Mouse (Mus musculus) hindbrain, embryonic 11.5 days (tissue): ENCODE measurements around the gene Spaca5. TPM values are rescaled to one million over a fixed set of nuclear protein-coding genes. Genes with fewer than 3 reads are reported as not detected.

Source experiments
- polyA plus RNA-seq: library from polyadenylated mRNA; unstranded; fragments of >200 nt; fragmentation: Nextera tagmentation; extraction: Ambion mirVana; gene quantifications from 2 replicates; pipeline ENCODE4 v1.2.1, GENCODE M21; 2014

Gene Spaca5
- polyA plus RNA-seq, 1 experiment from 2014 or later, result not detected

Other genes with a start within 250 kb of the Spaca5 start
- gene Timp1, start 198.2 kb upstream of the Spaca5 start, polyA plus RNA-seq, result 8.9 and 10.4 TPM in 2 replicates
- 12.4 and 12.7 TPM in 2 replicates for gene Syn1, start 147.4 kb upstream of the Spaca5 start, polyA plus RNA-seq
- gene Cfp, start 136.9 kb upstream of the Spaca5 start, polyA plus RNA-seq, result 2.8 and 3.4 TPM in 2 replicates
- 7.1 and 9.1 TPM in 2 replicates for gene Elk1, start 117.8 kb upstream of the Spaca5 start, polyA plus RNA-seq
- gene Uxt, start 106.4 kb upstream of the Spaca5 start, polyA plus RNA-seq, result 51.4 and 63.6 TPM in 2 replicates
- 7.6 and 9.7 TPM in 2 replicates for gene Zfp182, start 6.1 kb upstream of the Spaca5 start, polyA plus RNA-seq
- 3.1 and 3.3 TPM in 2 replicates for gene Zfp300, start 21.1 kb downstream of the Spaca5 start, polyA plus RNA-seq
- not detected in 2 replicates for gene Ssxa1, start 47.4 kb downstream of the Spaca5 start, polyA plus RNA-seq
- not detected in 2 replicates for gene Gm21876, start 107.2 kb downstream of the Spaca5 start, polyA plus RNA-seq